ENCODE assay signal across 12 mouse cellular contexts in genomic region chr7:27133156-27133555, GRCm38 (mm10). TPM values are rescaled to one million over a fixed set of nuclear protein-coding genes. Genes with fewer than 3 reads are reported as not detected.
A peak's percentile ranks its signal among the peaks of the same experiment; 100 is the strongest.
DNase-seq lines count a peak whose midpoint lies in the region; ATAC-seq lines count a peak whose summit lies in the region.
"Had no signal": no experiment of that assay in that cellular context is flagged by ENCODE, and none has a peak within 500 bp of the region (broad histone marks: within the 10 kb centered on the region; RNA-seq: fewer than 3 reads in every experiment).

No protein-coding gene starts in this region.

- H3K36me3 ChIP-seq in kidney, embryonic 14.5 days (ENCODE audit: control insufficient read depth, insufficient read depth, low read length) = no peaks in the 10 kb centered on the region
- no peaks in the 10 kb centered on the region for H3K36me3 ChIP-seq in intestine, embryonic 16.5 days (ENCODE audit: control insufficient read depth, insufficient read depth, low read length)
- H3K36me3 ChIP-seq in liver, embryonic 11.5 days (ENCODE audit: control insufficient read depth, insufficient read depth, low read length) = no peaks in the 10 kb centered on the region
- H3K36me3 ChIP-seq: G1E; heart, embryonic 13.5 days; limb, embryonic 12.5 days had no signal

- H3K9ac ChIP-seq in kidney, embryonic 14.5 days (ENCODE audit: low read depth, low read length) = no peak overlapping the region
- H3K9ac ChIP-seq in intestine, embryonic 16.5 days (ENCODE audit: low read depth, low read length) = no peak overlapping the region
- no peak overlapping the region for H3K9ac ChIP-seq in liver, embryonic 11.5 days (ENCODE audit: low read depth, low read length)
- H3K9ac ChIP-seq: heart, embryonic 13.5 days; limb, embryonic 12.5 days had no signal

- H3K9me3 ChIP-seq in kidney, embryonic 14.5 days (ENCODE audit: control insufficient read depth, low read length) = peaks cover 2% of the 10 kb centered on the region; the same call in 1 of the 2 replicates
- 0 out of 2 replicates have a peak, but pooled peaks cover 3% of the 10 kb centered on the region for H3K9me3 ChIP-seq in intestine, embryonic 16.5 days (ENCODE audit: control insufficient read depth, low read length)
- no peaks in the 10 kb centered on the region for H3K9me3 ChIP-seq in liver, embryonic 11.5 days (ENCODE audit: control insufficient read depth, low read length)
- H3K9me3 ChIP-seq: G1E had no signal

- H3K27me3 ChIP-seq in kidney, embryonic 14.5 days (ENCODE audit: control insufficient read depth, insufficient read depth, low read length) = no peaks in the 10 kb centered on the region
- H3K27me3 ChIP-seq in intestine, embryonic 16.5 days (replicated peaks; ENCODE audit: control insufficient read depth, insufficient read depth, low read length) = no peaks in the 10 kb centered on the region
- H3K27me3 ChIP-seq in liver, embryonic 11.5 days (replicated peaks; ENCODE audit: control insufficient read depth, insufficient read depth, low read length) = no peaks in the 10 kb centered on the region
- H3K27me3 ChIP-seq: heart, embryonic 13.5 days; limb, embryonic 12.5 days had no signal

- no peaks in the 10 kb centered on the region for H3K4me1 ChIP-seq in kidney, embryonic 14.5 days (ENCODE audit: control insufficient read depth, insufficient read depth, low read length)
- H3K4me1 ChIP-seq in intestine, embryonic 16.5 days (ENCODE audit: control insufficient read depth, insufficient read depth, low read length) = peaks cover 5% of the 10 kb centered on the region; the same call in 1 of the 2 replicates
- H3K4me1 ChIP-seq in liver, embryonic 11.5 days (replicated peaks; ENCODE audit: control insufficient read depth, insufficient read depth, low read length) = no peaks in the 10 kb centered on the region

- H3K4me3 ChIP-seq in kidney, embryonic 14.5 days (ENCODE audit: low read length) = no peak overlapping the region
- H3K4me3 ChIP-seq in intestine, embryonic 16.5 days (ENCODE audit: low read length) = no peak overlapping the region
- no peak overlapping the region for H3K4me3 ChIP-seq in liver, embryonic 11.5 days (ENCODE audit: low read depth, low read length)
- H3K4me3 ChIP-seq: heart, embryonic 13.5 days; limb, embryonic 12.5 days had no signal

- H3K27ac ChIP-seq in kidney, embryonic 14.5 days (ENCODE audit: low read depth, low read length) = no peak overlapping the region
- H3K27ac ChIP-seq in intestine, embryonic 16.5 days (ENCODE audit: low read length) = no peak overlapping the region; the same call in 1 of the 2 replicates
- H3K27ac ChIP-seq in liver, embryonic 11.5 days (ENCODE audit: low read depth, low read length) = no peak overlapping the region
- H3K27ac ChIP-seq: heart, embryonic 13.5 days; limb, embryonic 12.5 days had no signal

- WGBS in kidney, embryonic 14.5 days = 68% methylated on average over 12 of the region's 12 CpGs
- WGBS in intestine, embryonic 16.5 days = 51% methylated on average over 12 of the region's 12 CpGs
- 68% methylated on average over 12 of the region's 12 CpGs for WGBS in liver, embryonic 11.5 days

- DNase-seq in adrenal gland, postnatal 14 days = peak; percentile 57
- DNase-seq in adrenal gland, adult 2 months = no peak
- DNase-seq in kidney, adult 11 months = peak; percentile 63
- DNase-seq in liver, embryonic 11.5 days (ENCODE audit: low spot score) = no peak
- no peak for DNase-seq in retina, embryonic 14.5 days (ENCODE audit: low spot score)
- no peak for DNase-seq in thymus, postnatal 4 days

- no peak for ATAC-seq in kidney, embryonic 14.5 days (ENCODE audit: low FRiP score, low TSS enrichment)
- peak; percentile 68 for ATAC-seq in intestine, embryonic 16.5 days
- ATAC-seq in liver, embryonic 11.5 days (replicated peaks; ENCODE audit: low FRiP score) = 0 out of 2 replicates have a peak, but pooled peaks have one; percentile 43

- no peak overlapping the region; the same call in 1 of the 2 replicates for H3K4me2 ChIP-seq in kidney, embryonic 14.5 days (replicated peaks; ENCODE audit: low read depth, low read length)
- no peak overlapping the region for H3K4me2 ChIP-seq in intestine, embryonic 16.5 days (ENCODE audit: low read depth, low read length)
- H3K4me2 ChIP-seq in liver, embryonic 11.5 days = no peak overlapping the region
- H3K4me2 ChIP-seq: heart, embryonic 13.5 days; limb, embryonic 12.5 days had no signal

RNA-seq across cellular contexts. Expression of gene Cyp2f2, which starts 13.4 kb away (rescaled TPM):
- total RNA-seq in adrenal gland, postnatal 14 days (2021) = 733 and 877 TPM in 2 replicates
- 100 to 1,000 TPM in 1 of 2 experiments, 1 to 10 TPM in 1; 2.1 to 993 TPM for total RNA-seq in adrenal gland, adult 2 months (2021)
- polyA plus RNA-seq in adrenal gland, adult 2 months (2012; rRNA removed) = 363 and 752 TPM in 2 replicates
- not detected in 2 replicates for polyA plus RNA-seq in kidney, embryonic 14.5 days (2014; fragmentation: Nextera tagmentation; extraction: Ambion mirVana)
- 0.17 TPM in 1 of 2 replicates, not detected in the other for polyA plus RNA-seq in intestine, embryonic 16.5 days (2015; fragmentation: Nextera tagmentation; extraction: Ambion mirVana)
- polyA plus RNA-seq in liver, embryonic 11.5 days (2014; fragmentation: Nextera tagmentation; extraction: Ambion mirVana) = not detected in 2 replicates
- total RNA-seq: G1E had no signal
- polyA plus RNA-seq: G1E; heart, embryonic 13.5 days; limb, embryonic 12.5 days had no signal

RNA-seq across cellular contexts. Expression of gene Cyp2t4, which starts 20.4 kb away (rescaled TPM):
- total RNA-seq in adrenal gland, postnatal 14 days (2021) = not detected in 2 replicates
- not detected for total RNA-seq in adrenal gland, adult 2 months (2021)
- polyA plus RNA-seq in adrenal gland, adult 2 months (2012; rRNA removed) = not detected in 2 replicates
- polyA plus RNA-seq in kidney, embryonic 14.5 days (2014; fragmentation: Nextera tagmentation; extraction: Ambion mirVana) = not detected in 2 replicates
- 0.09 TPM in 1 of 2 replicates, not detected in the other for polyA plus RNA-seq in intestine, embryonic 16.5 days (2015; fragmentation: Nextera tagmentation; extraction: Ambion mirVana)
- polyA plus RNA-seq in liver, embryonic 11.5 days (2014; fragmentation: Nextera tagmentation; extraction: Ambion mirVana) = not detected in 2 replicates
- total RNA-seq: G1E had no signal
- polyA plus RNA-seq: G1E; limb, embryonic 12.5 days had no signal

RNA-seq across cellular contexts. Expression of gene Egln2, which starts 33.4 kb away (rescaled TPM):
- 83.9 and 92.9 TPM in 2 replicates for total RNA-seq in adrenal gland, postnatal 14 days (2021)
- total RNA-seq in adrenal gland, adult 2 months (2021) = 100 to 1,000 TPM in 1 of 2 experiments, 10 to 100 TPM in 1; 85.6 to 101 TPM
- 142 and 144 TPM in 2 replicates for polyA plus RNA-seq in adrenal gland, adult 2 months (2012; rRNA removed)
- 33.1 and 37.8 TPM in 2 replicates for polyA plus RNA-seq in kidney, embryonic 14.5 days (2014; fragmentation: Nextera tagmentation; extraction: Ambion mirVana)
- polyA plus RNA-seq in intestine, embryonic 16.5 days (2015; fragmentation: Nextera tagmentation; extraction: Ambion mirVana) = 66.1 and 72.4 TPM in 2 replicates
- polyA plus RNA-seq in liver, embryonic 11.5 days (2014; fragmentation: Nextera tagmentation; extraction: Ambion mirVana) = 37.1 and 39.7 TPM in 2 replicates

RNA-seq across cellular contexts. Expression of gene Rab4b, which starts 45.5 kb away (rescaled TPM):
- 39.5 and 55.2 TPM in 2 replicates for total RNA-seq in adrenal gland, postnatal 14 days (2021)
- total RNA-seq in adrenal gland, adult 2 months (2021) = 10 to 100 TPM; 53.2 to 60.9 TPM
- 86.9 and 97.4 TPM in 2 replicates for polyA plus RNA-seq in adrenal gland, adult 2 months (2012; rRNA removed)
- 51.5 and 60.2 TPM in 2 replicates for polyA plus RNA-seq in kidney, embryonic 14.5 days (2014; fragmentation: Nextera tagmentation; extraction: Ambion mirVana)
- 69.9 and 70.1 TPM in 2 replicates for polyA plus RNA-seq in intestine, embryonic 16.5 days (2015; fragmentation: Nextera tagmentation; extraction: Ambion mirVana)
- 40.9 and 44.8 TPM in 2 replicates for polyA plus RNA-seq in liver, embryonic 11.5 days (2014; fragmentation: Nextera tagmentation; extraction: Ambion mirVana)

RNA-seq across cellular contexts. Expression of gene Gm21983, which starts 47.7 kb away (rescaled TPM):
- total RNA-seq in adrenal gland, postnatal 14 days (2021) = not detected in 2 replicates
- not detected for total RNA-seq in adrenal gland, adult 2 months (2021)
- polyA plus RNA-seq in adrenal gland, adult 2 months (2012; rRNA removed) = 0.10 TPM in 1 of 2 replicates, not detected in the other
- polyA plus RNA-seq in kidney, embryonic 14.5 days (2014; fragmentation: Nextera tagmentation; extraction: Ambion mirVana) = not detected in 2 replicates
- not detected in 2 replicates for polyA plus RNA-seq in intestine, embryonic 16.5 days (2015; fragmentation: Nextera tagmentation; extraction: Ambion mirVana)
- polyA plus RNA-seq in liver, embryonic 11.5 days (2014; fragmentation: Nextera tagmentation; extraction: Ambion mirVana) = not detected in 2 replicates
- total RNA-seq: G1E had no signal
- polyA plus RNA-seq: embryonic facial prominence, embryonic 14.5 days; G1E had no signal

Comparison
In these comparisons a context has a peak if more than half of its experiments do, and no peak if none do; other contexts are left out.
1. DNase-seq: peak in adrenal gland, postnatal 14 days (single experiment) and kidney, adult 11 months (single experiment); none in adrenal gland, adult 2 months (single experiment), liver, embryonic 11.5 days (single experiment), retina, embryonic 14.5 days (single experiment) and thymus, postnatal 4 days (single experiment).
2. RNA of gene Cyp2f2, which starts 13.4 kb away (polyA plus RNA-seq): 363 to 752 TPM in adrenal gland, adult 2 months; 0.17 TPM in intestine, embryonic 16.5 days, not detected in kidney, embryonic 14.5 days and not detected in liver, embryonic 11.5 days; every median in the first group is over 100 times any median in the second.